Mouse (Mus musculus): ENCODE data around the gene Olfr543. TPM values are rescaled to one million over a fixed set of nuclear protein-coding genes. Genes with fewer than 3 reads are reported as not detected.

Gene Olfr543
- polyA plus RNA-seq (2014; fragmentation: Illumina TruSeq; extraction: RNeasy Lipid Tissue Mini Kit (QIAGEN cat#74804); ENCODE audit: low read depth, low replicate concordance), result not detected

DNA sequence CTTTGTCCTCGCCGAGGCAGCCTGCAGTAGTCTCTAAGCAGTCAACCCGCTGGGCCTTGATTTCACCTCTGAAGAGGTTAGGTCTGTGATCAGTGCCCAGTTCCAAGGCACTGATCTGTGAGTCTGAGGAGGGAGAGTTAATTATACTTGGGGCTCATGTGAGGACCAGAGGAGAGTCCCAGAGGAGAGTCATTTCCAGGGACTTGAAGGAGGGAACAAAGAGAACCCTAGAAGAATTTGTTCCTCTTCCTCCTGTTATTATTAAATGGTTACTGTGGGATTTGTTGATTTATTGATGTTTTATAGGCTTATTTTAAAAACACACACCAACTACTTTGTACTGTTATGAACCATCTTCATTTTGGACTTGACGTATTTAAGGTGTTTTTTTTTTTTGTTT is at the start of gene Olfr543:
Gene Olfr543 (minus strand): TSS at position 101 of the 400 bp plus-strand sequence.

DNA sequence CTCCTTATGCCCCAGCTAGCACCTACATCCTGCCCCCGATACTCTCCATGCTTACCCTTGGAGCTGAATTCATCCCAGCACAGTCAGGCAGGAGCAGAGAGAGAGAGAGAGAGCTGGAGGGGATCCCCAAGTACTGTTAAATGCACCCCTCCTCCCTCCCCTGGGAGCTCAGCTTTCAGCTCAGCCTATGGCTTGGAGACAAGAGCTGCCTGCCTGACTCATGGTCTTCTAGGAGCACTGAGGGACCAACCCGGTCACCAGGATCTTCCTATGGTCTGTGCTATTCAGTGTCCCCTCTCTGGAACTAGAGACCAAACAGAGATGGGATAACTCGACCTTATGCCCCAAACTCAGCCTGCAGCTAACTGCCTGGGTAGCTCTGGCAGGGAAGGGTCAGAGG is 18.0 kb upstream of the Olfr543 start, which contains the start of gene Olfr545:
Gene Olfr545 (minus strand): TSS at position 101 of the 400 bp plus-strand sequence.

DNA sequence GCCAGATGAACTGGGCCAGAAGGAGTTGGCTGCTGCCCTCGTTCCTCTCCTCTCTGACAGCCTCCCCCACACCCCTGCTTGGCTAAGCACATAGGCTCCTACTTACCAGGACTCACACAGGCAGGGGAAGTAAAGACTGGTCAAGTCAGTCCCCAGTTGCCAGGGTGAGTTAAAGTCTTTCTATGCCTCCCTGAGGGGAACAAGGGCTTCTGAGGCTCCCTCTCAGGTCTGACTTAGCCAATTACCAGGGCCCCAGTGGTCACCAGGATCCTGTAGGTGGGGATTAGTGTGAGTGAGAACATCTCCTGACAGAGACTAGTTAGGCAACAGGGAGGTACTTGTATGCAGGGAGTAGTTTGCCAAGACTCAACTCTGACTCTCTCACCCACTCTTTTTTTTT is 6.7 kb upstream of the Olfr543 start, which contains the start of gene Olfr544:
Gene Olfr544 (minus strand): TSS at position 153 of the 400 bp plus-strand sequence.

DNA sequence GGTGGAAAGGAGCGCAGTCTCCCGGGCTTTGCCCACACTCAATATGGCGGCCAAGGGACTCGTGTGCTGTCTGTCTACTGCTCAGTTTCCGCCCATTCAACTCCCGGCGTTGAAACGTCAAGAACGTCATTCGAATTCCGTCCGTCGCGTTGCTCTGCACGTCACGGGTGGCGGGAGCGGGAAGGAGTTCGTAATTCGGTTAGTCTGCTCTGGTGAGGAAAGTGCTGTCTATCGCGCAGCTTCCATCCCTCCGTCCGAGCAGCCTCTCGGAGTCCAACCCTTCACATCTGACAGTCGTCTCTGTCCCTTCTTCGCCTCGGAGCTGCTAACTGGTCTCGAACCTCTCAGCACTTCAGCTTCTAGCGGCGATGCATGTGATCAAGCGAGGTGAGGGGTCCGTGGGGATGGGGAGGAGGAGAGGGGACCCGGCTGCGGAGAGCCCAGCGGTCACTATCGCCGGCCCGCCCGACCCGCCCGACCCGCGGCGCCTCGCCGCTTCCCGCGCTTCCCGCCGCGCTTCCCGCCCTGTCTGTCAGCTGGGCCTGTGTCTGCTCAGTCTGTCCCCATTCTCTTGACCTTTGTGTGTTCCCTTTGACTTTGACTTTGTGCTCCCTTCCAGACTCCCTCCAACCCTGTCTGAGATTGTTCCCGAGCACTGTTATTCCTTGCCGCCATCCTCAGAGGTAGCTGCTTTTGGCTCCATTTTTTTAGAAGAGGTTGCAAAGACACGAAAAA is 39.7 kb downstream of the Olfr543 start, which contains the start of gene Rrm1:
Gene Rrm1 (plus strand): TSS at position 39 of the 735 bp plus-strand sequence.

Other genes with a start within 250 kb of the Olfr543 start
- gene Rhog, start 225.6 kb downstream of the Olfr543 start, polyA plus RNA-seq (2014; fragmentation: Illumina TruSeq; extraction: RNeasy Lipid Tissue Mini Kit (QIAGEN cat#74804); ENCODE audit: low read depth, low replicate concordance), result 22.6 TPM
- gene Stim1, start 213.9 kb downstream of the Olfr543 start, polyA plus RNA-seq (2014; fragmentation: Illumina TruSeq; extraction: RNeasy Lipid Tissue Mini Kit (QIAGEN cat#74804); ENCODE audit: low read depth, low replicate concordance), result 14.8 TPM
- gene Rrm1, start 40.0 kb downstream of the Olfr543 start, polyA plus RNA-seq (2014; fragmentation: Illumina TruSeq; extraction: RNeasy Lipid Tissue Mini Kit (QIAGEN cat#74804); ENCODE audit: low read depth, low replicate concordance), result 12.9 TPM
- gene Olfr544, start 6.6 kb upstream of the Olfr543 start, polyA plus RNA-seq (2014; fragmentation: Illumina TruSeq; extraction: RNeasy Lipid Tissue Mini Kit (QIAGEN cat#74804); ENCODE audit: low read depth, low replicate concordance), result not detected
- not detected for gene Olfr545, start 17.9 kb upstream of the Olfr543 start, polyA plus RNA-seq (2014; fragmentation: Illumina TruSeq; extraction: RNeasy Lipid Tissue Mini Kit (QIAGEN cat#74804); ENCODE audit: low read depth, low replicate concordance)
- not detected for gene Olfr547, start 53.1 kb upstream of the Olfr543 start, polyA plus RNA-seq (2014; fragmentation: Illumina TruSeq; extraction: RNeasy Lipid Tissue Mini Kit (QIAGEN cat#74804); ENCODE audit: low read depth, low replicate concordance)
- not detected for gene Olfr548-ps1, start 59.2 kb upstream of the Olfr543 start, polyA plus RNA-seq (2014; fragmentation: Illumina TruSeq; extraction: RNeasy Lipid Tissue Mini Kit (QIAGEN cat#74804); ENCODE audit: low read depth, low replicate concordance)
- not detected for gene Olfr549, start 68.2 kb upstream of the Olfr543 start, polyA plus RNA-seq (2014; fragmentation: Illumina TruSeq; extraction: RNeasy Lipid Tissue Mini Kit (QIAGEN cat#74804); ENCODE audit: low read depth, low replicate concordance)
- 6.7 TPM for gene Trim21, start 83.8 kb upstream of the Olfr543 start, polyA plus RNA-seq (2014; fragmentation: Illumina TruSeq; extraction: RNeasy Lipid Tissue Mini Kit (QIAGEN cat#74804); ENCODE audit: low read depth, low replicate concordance)
- gene Olfr550, start 89.8 kb upstream of the Olfr543 start, polyA plus RNA-seq (2014; fragmentation: Illumina TruSeq; extraction: RNeasy Lipid Tissue Mini Kit (QIAGEN cat#74804); ENCODE audit: low read depth, low replicate concordance), result not detected
- not detected for gene Olfr551, start 110.2 kb upstream of the Olfr543 start, polyA plus RNA-seq (2014; fragmentation: Illumina TruSeq; extraction: RNeasy Lipid Tissue Mini Kit (QIAGEN cat#74804); ENCODE audit: low read depth, low replicate concordance)
- gene Olfr552, start 116.1 kb upstream of the Olfr543 start, polyA plus RNA-seq (2014; fragmentation: Illumina TruSeq; extraction: RNeasy Lipid Tissue Mini Kit (QIAGEN cat#74804); ENCODE audit: low read depth, low replicate concordance), result not detected
- not detected for gene Olfr553, start 136.5 kb upstream of the Olfr543 start, polyA plus RNA-seq (2014; fragmentation: Illumina TruSeq; extraction: RNeasy Lipid Tissue Mini Kit (QIAGEN cat#74804); ENCODE audit: low read depth, low replicate concordance)
- gene Olfr554, start 156.8 kb upstream of the Olfr543 start, polyA plus RNA-seq (2014; fragmentation: Illumina TruSeq; extraction: RNeasy Lipid Tissue Mini Kit (QIAGEN cat#74804); ENCODE audit: low read depth, low replicate concordance), result not detected
- gene Olfr555, start 177.1 kb upstream of the Olfr543 start, polyA plus RNA-seq (2014; fragmentation: Illumina TruSeq; extraction: RNeasy Lipid Tissue Mini Kit (QIAGEN cat#74804); ENCODE audit: low read depth, low replicate concordance), result not detected
- not detected for gene Olfr556, start 183.2 kb upstream of the Olfr543 start, polyA plus RNA-seq (2014; fragmentation: Illumina TruSeq; extraction: RNeasy Lipid Tissue Mini Kit (QIAGEN cat#74804); ENCODE audit: low read depth, low replicate concordance)
- gene Trim68, start 205.6 kb upstream of the Olfr543 start, polyA plus RNA-seq (2014; fragmentation: Illumina TruSeq; extraction: RNeasy Lipid Tissue Mini Kit (QIAGEN cat#74804); ENCODE audit: low read depth, low replicate concordance), result 23.3 TPM
- gene Olfr557, start 214.2 kb upstream of the Olfr543 start, polyA plus RNA-seq (2014; fragmentation: Illumina TruSeq; extraction: RNeasy Lipid Tissue Mini Kit (QIAGEN cat#74804); ENCODE audit: low read depth, low replicate concordance), result not detected
- gene Olfr558, start 220.5 kb upstream of the Olfr543 start, polyA plus RNA-seq (2014; fragmentation: Illumina TruSeq; extraction: RNeasy Lipid Tissue Mini Kit (QIAGEN cat#74804); ENCODE audit: low read depth, low replicate concordance), result 6.0 TPM
- gene Olfr33, start 237.4 kb upstream of the Olfr543 start, polyA plus RNA-seq (2014; fragmentation: Illumina TruSeq; extraction: RNeasy Lipid Tissue Mini Kit (QIAGEN cat#74804); ENCODE audit: low read depth, low replicate concordance), result not detected
- gene Olfr559, start 245.8 kb upstream of the Olfr543 start, polyA plus RNA-seq (2014; fragmentation: Illumina TruSeq; extraction: RNeasy Lipid Tissue Mini Kit (QIAGEN cat#74804); ENCODE audit: low read depth, low replicate concordance), result not detected